Mouse (Mus musculus) stomach, postnatal 0 days (tissue): ENCODE data around the gene Clock.

Experiments used
- CTCF ChIP-seq: IDR thresholded peaks from 2 replicates; pipeline ENCODE4 v1.5.1; 2016; ENCODE audit warnings: antibody characterized with exemption, low read depth, mild to moderate bottlenecking, moderate library complexity
- EP300 ChIP-seq: optimal IDR thresholded peaks from 2 replicates; pipeline ENCODE3; 2016; ENCODE audit warnings: antibody characterized with exemption

DNA sequence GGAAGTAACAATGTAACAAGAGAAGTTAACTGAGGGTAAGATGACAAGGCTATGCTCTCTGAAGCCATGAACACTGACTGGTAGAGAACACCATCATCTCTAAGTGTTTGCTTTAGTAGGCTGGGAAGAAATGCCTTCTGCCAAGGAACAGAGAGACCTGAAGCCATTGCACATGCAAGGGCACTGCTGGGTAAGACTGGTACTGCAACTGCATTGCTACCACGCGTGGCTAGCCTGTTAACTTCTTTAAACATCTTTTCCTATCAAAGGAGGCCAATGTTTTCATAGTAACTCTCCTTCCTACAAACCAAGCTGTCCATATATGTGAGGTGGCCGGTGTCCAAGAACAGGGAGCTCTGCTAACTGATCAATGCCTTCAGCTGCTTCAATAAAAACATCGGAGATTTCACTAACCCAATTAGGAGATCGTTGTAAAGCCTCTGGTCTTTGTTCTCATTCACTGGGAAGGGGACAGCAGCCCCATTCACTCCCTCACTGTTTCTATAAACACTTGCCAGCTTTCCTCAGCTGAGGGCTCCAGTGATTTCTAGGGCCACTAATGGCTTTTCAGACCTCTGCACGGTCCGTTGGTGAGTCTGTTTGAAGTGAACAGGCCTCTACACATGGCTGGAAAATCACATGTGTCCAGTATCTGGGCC is 47.5 kb upstream of the Clock start:
- TF ChIP-seq CTCF (peak; percentile 29), EP300 (no peak)
